Mouse (Mus musculus): ENCODE measurements around the gene Eif4enif1.

Eif4enif1 gene

GRCm38 (mm10) chr11:3269241-3269640 lies 67.0 kb downstream of the Eif4enif1 start:
- DNase-seq (ENCODE audit: low spot score): no peak

GRCm38 (mm10) chr11:3278351-3278750 lies 76.2 kb downstream of the Eif4enif1 start:
- DNase-seq (ENCODE audit: low spot score): no peak

- DNase-seq (ENCODE audit: low spot score): no peak
These were observed 77.5 kb downstream of the Eif4enif1 start for GRCm38 (mm10) chr11:3279729-3280128.

- DNase-seq (ENCODE audit: low spot score): no peak
These were observed 80.7 kb downstream of the Eif4enif1 start for GRCm38 (mm10) chr11:3282887-3283286.

GRCm38 (mm10) chr11:3283645-3284044 lies 81.5 kb downstream of the Eif4enif1 start:
- no peak for DNase-seq (ENCODE audit: low spot score)

GRCm38 (mm10) chr11:3285940-3286339 lies 83.7 kb downstream of the Eif4enif1 start:
- no peak for DNase-seq (ENCODE audit: low spot score)

- no peak for DNase-seq (ENCODE audit: low spot score)
These were observed 84.9 kb downstream of the Eif4enif1 start for GRCm38 (mm10) chr11:3287131-3287530.

GRCm38 (mm10) chr11:3287921-3288320 lies 85.7 kb downstream of the Eif4enif1 start:
- DNase-seq (ENCODE audit: low spot score): no peak

GRCm38 (mm10) chr11:3288521-3289301 lies 86.5 kb downstream of the Eif4enif1 start, which contains the start of gene Patz1:
Gene Patz1, plus strand, starts transcription at chr11:3288874.
- peak; percentile 56 for DNase-seq (ENCODE audit: low spot score)

- peak; percentile 56 for DNase-seq (ENCODE audit: low spot score)
These were observed 87.2 kb downstream of the Eif4enif1 start for GRCm38 (mm10) chr11:3289302-3289802.

GRCm38 (mm10) chr11:3289803-3290639 lies 87.8 kb downstream of the Eif4enif1 start:
- peak; percentile 78 for DNase-seq (ENCODE audit: low spot score)

- DNase-seq (ENCODE audit: low spot score): peak; percentile 33
These were observed 88.6 kb downstream of the Eif4enif1 start for GRCm38 (mm10) chr11:3290640-3291310.

- DNase-seq (ENCODE audit: low spot score): no peak
These were observed 89.3 kb downstream of the Eif4enif1 start for GRCm38 (mm10) chr11:3291311-3292061.

GRCm38 (mm10) chr11:3292062-3292421 lies 89.8 kb downstream of the Eif4enif1 start:
- peak; percentile 63 for DNase-seq (ENCODE audit: low spot score)

GRCm38 (mm10) chr11:3292711-3293249 lies 90.6 kb downstream of the Eif4enif1 start:
- peak; percentile 24 for DNase-seq (ENCODE audit: low spot score)

- no peak for DNase-seq (ENCODE audit: low spot score)
These were observed 91.2 kb downstream of the Eif4enif1 start for GRCm38 (mm10) chr11:3293361-3293760.
